Mouse (Mus musculus) cerebellum, adult 11-12 months (tissue): Measurements from ENCODE around the gene Adam12.

ENCODE experiments used
- DNase-seq: peaks from one replicate; pipeline ENCODE4 v3.0.0; 2022

Gene Adam12

GRCm38 (mm10) chr7:133856278-133856677 lies 375.7 kb downstream of the Adam12 start:
- DNase-seq = peak; percentile 36

GRCm38 (mm10) chr7:133850735-133851134 lies 381.2 kb downstream of the Adam12 start:
- DNase-seq = no peak

GRCm38 (mm10) chr7:133848180-133848579 lies 383.8 kb downstream of the Adam12 start:
- no peak for DNase-seq

GRCm38 (mm10) chr7:133847175-133847574 lies 384.8 kb downstream of the Adam12 start:
- no peak for DNase-seq

GRCm38 (mm10) chr7:133842079-133842478 lies 389.9 kb downstream of the Adam12 start:
- DNase-seq = no peak

- no peak for DNase-seq
These were observed 392.4 kb downstream of the Adam12 start for GRCm38 (mm10) chr7:133839546-133839945.
